Mouse (Mus musculus): Measurements from ENCODE around the gene 1700025G04Rik.

Gene 1700025G04Rik

DNA sequence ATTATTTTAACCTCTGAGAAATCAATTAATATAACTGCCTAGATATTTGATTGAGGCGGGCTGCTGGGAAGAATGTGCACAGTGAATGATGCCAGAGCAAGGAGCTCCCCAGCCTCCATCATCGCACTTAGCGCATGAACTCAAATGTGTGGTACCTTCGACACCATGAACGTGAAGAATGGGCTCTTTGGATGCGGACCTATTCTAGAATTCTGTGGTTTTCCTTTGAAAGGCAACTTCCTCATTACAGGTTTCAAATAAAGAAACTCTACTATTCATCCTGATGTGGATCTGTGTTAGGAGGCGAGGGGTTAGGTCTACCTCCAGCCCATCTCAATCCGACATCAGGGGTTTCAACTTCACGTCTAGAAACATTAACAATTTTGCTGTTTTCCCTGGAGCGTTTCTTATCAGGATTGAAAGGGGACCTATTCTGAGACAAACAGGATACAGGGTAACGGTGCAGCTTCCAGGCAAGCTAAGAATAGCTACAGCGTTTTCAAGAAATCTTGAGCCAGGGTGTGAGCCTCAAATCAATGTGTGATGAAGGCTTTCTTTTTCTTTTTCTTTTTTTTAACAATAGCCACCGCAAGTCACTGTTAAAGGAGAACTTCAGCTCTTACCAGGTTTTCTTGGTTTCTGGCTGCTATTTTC is 110.0 kb downstream of the 1700025G04Rik start:
- DNase-seq (ENCODE audit: low read depth, low spot score): no peak
- Histone ChIP-seq H3K36me3 (ENCODE audit: control insufficient read depth, insufficient read depth, low read length, poor library complexity, severe bottlenecking) (no peaks in the 10 kb centered on the region), H3K27me3 (ENCODE audit: control insufficient read depth, insufficient read depth, low read length, poor library complexity, severe bottlenecking) (no peaks in the 10 kb centered on the region)

DNA sequence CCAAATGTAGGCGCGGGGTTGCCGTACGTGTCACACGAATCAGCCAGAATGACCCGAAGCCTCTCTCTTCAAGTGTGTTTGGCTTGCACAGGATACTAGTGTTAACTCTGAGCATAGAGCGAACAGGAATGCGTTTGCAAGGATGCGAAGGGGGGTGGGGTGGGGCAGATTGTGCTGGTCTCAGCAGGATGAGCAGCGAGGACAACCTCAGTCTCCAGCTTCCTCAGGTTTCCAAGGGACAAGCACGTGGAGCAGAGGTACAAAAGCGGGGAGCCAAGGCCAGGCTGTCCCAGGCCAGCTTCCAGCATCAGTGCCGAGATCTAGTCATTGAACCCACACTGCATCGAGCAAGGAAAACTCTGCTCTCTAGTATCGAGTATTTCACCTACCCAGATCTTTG is 111.2 kb downstream of the 1700025G04Rik start:
- Histone ChIP-seq H3K36me3 (ENCODE audit: control insufficient read depth, insufficient read depth, low read length, poor library complexity, severe bottlenecking) (no peaks in the 10 kb centered on the region), H3K27me3 (ENCODE audit: control insufficient read depth, insufficient read depth, low read length, poor library complexity, severe bottlenecking) (no peaks in the 10 kb centered on the region)
- DNase-seq (ENCODE audit: low read depth, low spot score): no peak

DNA sequence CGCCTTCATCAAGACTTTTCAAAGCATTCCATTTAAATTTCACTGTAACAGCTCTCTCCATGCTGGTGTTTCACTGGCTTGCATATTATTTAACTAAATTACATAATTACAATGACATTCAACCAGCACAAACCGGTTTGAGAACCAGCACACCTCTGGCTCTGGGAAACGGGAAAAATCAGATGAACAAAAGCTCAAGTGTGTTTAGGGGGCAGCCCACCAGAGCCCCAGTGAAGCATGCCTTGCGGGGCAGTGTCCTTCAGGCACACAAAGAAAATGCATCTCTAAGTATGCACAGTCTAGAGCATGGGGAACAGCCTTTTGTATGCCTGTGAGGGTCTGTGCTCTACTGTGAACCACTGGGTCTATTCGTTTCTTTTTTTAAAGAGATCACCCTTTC is 112.3 kb downstream of the 1700025G04Rik start:
- no peak for DNase-seq (ENCODE audit: low read depth, low spot score)
- Histone ChIP-seq H3K27me3 (ENCODE audit: control insufficient read depth, insufficient read depth, low read length, poor library complexity, severe bottlenecking) (no peaks in the 10 kb centered on the region), H3K36me3 (ENCODE audit: control insufficient read depth, insufficient read depth, low read length, poor library complexity, severe bottlenecking) (no peaks in the 10 kb centered on the region)

DNA sequence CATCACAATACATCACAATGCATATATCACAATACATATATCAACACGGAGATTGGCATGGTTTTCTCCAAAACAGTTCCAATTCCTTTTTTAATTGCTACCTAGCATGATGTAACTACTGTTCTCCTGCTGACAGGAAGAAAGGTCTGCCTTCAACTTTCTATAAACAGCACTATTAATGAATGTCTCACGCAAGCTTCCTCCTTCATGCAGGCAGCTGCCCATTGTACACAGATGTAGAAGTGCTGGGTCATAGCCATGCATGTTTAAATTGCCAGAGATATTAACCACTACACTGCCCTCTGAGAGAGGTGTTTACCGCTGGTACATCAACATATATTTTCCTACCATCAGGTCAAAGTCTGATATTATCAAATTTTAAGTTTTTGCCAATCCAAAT is 113.1 kb downstream of the 1700025G04Rik start:
- no peaks in the 10 kb centered on the region for H3K36me3 ChIP-seq (ENCODE audit: control insufficient read depth, insufficient read depth, low read length, poor library complexity, severe bottlenecking)
- DNase-seq (ENCODE audit: low read depth, low spot score): no peak
- H3K27me3 ChIP-seq (ENCODE audit: control insufficient read depth, insufficient read depth, low read length, poor library complexity, severe bottlenecking): no peaks in the 10 kb centered on the region

DNA sequence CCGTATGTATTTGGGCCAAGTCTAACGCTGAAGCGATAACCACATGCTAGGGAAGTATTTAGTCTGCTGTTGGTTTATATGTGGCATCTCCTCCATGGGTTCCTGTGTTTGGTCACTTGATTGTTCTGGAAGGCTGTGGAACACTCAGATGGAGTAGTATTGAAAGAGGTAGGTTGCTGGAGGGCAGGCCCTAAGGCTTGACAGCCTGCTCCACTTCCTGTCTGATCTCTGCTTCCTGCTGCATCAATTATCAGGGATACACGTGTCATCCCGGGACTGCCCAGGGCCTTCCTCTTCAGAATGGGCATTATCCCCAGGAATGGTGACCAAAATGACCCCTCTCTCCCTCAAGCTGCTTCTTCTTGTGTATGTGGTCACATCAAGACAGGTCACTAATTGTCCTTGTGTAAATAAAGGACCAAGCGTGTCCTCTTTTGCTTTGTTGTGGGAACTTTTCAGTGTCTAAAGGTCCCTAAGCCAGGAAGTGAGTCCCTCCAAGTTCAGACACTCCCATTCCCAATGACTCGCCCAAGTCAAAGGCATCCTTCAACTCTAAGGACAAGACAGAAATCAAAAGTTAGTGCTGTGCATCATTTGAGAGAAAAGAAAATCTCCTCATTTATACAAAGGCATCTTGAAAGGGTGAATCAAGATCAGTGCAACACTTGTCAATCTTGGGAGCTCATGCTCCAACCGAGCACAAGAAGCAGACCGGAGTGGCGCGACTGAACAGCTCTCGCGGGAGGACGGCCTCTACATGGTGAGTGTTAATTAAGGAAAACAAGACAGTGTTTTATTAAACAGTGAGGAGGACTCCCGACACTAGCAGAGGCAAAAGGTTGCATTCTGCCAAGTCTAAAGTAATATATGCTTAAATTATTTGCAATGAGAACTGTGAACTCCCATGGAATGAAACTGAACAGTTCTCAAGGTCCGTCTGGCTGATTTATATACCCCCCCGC is 114.2 kb downstream of the 1700025G04Rik start:
- H3K27me3 ChIP-seq (ENCODE audit: control insufficient read depth, insufficient read depth, low read length, poor library complexity, severe bottlenecking): no peaks in the 10 kb centered on the region
- DNase-seq (ENCODE audit: low read depth, low spot score): no peak
- H3K36me3 ChIP-seq (ENCODE audit: control insufficient read depth, insufficient read depth, low read length, poor library complexity, severe bottlenecking): no peaks in the 10 kb centered on the region

DNA sequence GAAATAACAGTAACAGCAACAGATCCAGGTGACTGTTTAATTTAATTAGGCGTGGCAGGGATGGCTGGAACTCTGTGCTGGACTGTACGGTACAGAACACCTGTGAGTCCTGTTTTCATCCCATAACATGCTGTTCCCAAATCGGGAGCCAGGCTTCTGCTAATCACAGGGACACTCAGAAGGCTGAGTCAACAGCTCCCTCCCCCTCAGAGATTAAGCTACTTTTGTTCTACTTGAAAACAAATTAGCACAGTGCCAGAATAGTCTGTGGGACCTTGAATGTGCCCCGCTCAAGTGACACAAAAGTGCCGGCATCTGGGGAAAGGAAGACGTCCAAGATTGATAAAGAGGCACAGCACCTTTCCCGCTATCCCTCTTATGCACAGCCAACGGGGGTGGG is 115.0 kb downstream of the 1700025G04Rik start:
- DNase-seq (ENCODE audit: low read depth, low spot score): no peak
- Histone ChIP-seq H3K36me3 (ENCODE audit: control insufficient read depth, insufficient read depth, low read length, poor library complexity, severe bottlenecking) (no peaks in the 10 kb centered on the region), H3K27me3 (ENCODE audit: control insufficient read depth, insufficient read depth, low read length, poor library complexity, severe bottlenecking) (no peaks in the 10 kb centered on the region)

DNA sequence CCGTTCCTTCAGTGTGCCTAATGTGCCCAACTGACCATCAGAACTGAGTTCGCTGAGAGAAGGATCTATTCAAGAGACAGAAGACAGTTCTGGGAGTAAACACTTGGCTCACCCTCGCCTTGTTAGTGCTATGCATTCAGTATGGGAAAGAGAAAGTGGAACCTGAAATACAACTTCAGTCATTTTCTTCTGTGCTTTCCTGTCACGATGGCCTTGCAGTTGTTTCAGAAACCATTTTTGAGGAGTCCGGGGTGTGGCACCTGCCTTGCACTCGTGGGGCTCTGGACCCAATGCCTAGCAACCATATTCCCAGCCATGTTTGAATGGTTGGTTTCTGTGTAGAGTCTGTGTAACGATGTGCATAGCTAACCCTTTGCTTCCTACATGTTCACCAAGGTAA is 115.5 kb downstream of the 1700025G04Rik start:
- no peak for DNase-seq (ENCODE audit: low read depth, low spot score)
- Histone ChIP-seq H3K27me3 (ENCODE audit: control insufficient read depth, insufficient read depth, low read length, poor library complexity, severe bottlenecking) (no peaks in the 10 kb centered on the region), H3K36me3 (ENCODE audit: control insufficient read depth, insufficient read depth, low read length, poor library complexity, severe bottlenecking) (no peaks in the 10 kb centered on the region)

DNA sequence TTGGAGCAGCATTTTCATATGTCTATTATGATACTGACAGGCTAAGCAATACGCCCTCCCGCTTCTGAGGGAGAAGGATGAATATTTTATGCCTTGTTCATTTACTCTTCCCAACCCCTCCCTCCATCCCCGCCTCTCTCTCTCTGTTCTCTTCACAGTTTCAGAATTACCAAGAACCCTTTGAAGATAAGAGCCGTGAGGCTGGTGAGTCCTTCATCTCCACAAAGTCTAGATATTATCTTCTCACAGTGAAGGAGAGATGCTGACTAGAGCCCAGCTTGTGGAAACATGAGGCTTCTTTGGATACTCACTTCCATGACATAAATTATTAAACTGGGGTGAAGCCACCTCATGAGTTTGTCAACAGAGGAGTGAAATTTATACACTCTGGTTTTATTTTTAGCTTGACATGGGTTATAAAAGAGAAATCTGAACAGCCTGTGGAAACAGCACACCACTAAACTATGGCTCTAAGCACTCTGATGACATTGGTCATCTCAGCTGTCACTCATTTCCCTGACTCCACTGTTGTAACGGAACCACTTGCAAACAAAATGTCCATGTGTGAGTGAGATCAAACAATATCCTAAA is 116.7 kb downstream of the 1700025G04Rik start:
- no peak for DNase-seq (ENCODE audit: low read depth, low spot score)
- H3K27me3 ChIP-seq (ENCODE audit: control insufficient read depth, insufficient read depth, low read length, poor library complexity, severe bottlenecking): no peaks in the 10 kb centered on the region

DNA sequence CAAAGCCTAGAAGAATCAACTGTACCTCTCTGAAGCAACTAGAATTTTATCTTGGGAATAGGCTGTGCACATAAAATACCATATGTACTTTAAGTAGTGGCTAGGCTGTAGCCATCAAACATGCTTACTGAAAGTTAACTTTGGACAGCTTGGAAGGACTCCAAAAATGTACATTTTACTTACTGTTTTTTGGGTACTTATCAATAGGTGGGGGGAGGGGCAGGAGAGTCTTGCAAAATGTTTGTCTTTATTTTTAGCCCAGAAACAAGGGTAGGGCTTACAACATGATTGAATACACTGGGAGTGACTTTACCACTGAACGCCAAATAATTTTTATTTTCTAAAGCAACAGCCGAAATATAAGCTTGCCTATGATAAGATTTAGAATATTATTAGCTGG is 118.3 kb downstream of the 1700025G04Rik start:
- Histone ChIP-seq H3K27me3 (ENCODE audit: control insufficient read depth, insufficient read depth, low read length, poor library complexity, severe bottlenecking) (no peaks in the 10 kb centered on the region), H3K36me3 (ENCODE audit: control insufficient read depth, insufficient read depth, low read length, poor library complexity, severe bottlenecking) (no peaks in the 10 kb centered on the region)
- DNase-seq (ENCODE audit: low read depth, low spot score): no peak

More for the DNA sequence above, 116.7 kb downstream of the 1700025G04Rik start:
- H3K36me3 ChIP-seq (ENCODE audit: control insufficient read depth, insufficient read depth, low read length, poor library complexity, severe bottlenecking): no peaks in the 10 kb centered on the region

DNA sequence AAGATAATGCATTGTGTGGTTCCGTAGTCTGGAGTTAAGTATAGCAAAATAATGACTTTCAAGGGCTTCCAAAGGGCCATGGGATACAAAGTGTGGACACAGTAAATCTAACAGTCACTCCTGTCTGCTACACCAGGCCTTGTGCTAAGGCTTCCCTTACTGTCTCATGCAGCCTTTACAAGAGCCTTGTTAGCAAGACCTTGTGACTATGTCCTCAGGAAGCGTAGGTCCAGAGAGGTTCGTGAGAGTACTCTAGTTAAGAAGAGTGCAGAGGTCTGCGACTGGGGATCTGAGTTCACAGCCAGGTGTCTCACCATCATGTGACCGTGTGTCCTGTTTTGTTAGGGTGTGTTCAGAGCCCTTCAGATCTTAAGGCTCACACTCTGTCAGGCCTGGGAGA is 121.8 kb downstream of the 1700025G04Rik start:
- Histone ChIP-seq H3K27me3 (ENCODE audit: control insufficient read depth, insufficient read depth, low read length, poor library complexity, severe bottlenecking) (no peaks in the 10 kb centered on the region), H3K36me3 (ENCODE audit: control insufficient read depth, insufficient read depth, low read length, poor library complexity, severe bottlenecking) (no peaks in the 10 kb centered on the region)
- no peak for DNase-seq (ENCODE audit: low read depth, low spot score)

DNA sequence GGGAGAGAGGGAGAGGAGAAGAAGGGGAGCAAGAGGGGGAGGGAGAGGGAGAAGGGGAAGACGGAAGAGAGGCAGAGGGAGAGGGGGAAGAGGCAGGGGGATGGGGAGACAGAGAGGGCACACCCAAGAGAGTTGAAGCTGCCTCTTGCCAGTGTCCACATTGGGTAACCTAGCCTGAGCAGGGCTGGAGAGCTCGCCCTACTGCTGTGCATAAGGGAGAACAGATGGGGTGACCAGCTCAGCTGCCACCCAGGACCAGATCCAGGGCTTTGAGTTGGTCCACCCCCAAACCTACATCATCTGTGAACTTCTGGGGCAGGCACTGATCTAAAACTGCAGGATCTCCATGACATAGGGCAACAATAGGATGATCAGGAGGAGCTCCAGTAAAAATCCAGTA is 125.1 kb downstream of the 1700025G04Rik start:
- H3K27me3 ChIP-seq (ENCODE audit: control insufficient read depth, insufficient read depth, low read length, poor library complexity, severe bottlenecking): no peaks in the 10 kb centered on the region
- no peak for DNase-seq (ENCODE audit: low read depth, low spot score)
- H3K36me3 ChIP-seq (ENCODE audit: control insufficient read depth, insufficient read depth, low read length, poor library complexity, severe bottlenecking): no peaks in the 10 kb centered on the region

DNA sequence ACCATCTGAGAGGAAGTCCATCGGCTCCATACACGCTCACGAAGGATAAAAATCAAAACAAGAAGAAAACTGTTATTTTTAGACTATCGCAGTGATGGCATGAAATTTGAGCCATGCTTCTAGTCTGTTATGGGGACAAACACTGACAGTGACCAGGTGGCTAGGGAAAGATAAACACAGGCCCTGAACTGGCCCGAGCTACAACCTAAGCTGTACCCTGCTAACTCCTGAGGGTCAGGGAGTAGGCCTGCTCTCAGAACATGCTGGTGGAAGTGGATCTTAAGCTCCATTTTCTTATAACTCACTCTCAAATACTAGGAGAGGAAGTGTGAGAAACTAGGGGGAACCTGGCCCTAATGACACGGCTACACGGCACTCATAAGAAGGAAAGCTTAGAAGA is 126.7 kb downstream of the 1700025G04Rik start:
- DNase-seq (ENCODE audit: low read depth, low spot score): no peak
- Histone ChIP-seq H3K36me3 (ENCODE audit: control insufficient read depth, insufficient read depth, low read length, poor library complexity, severe bottlenecking) (no peaks in the 10 kb centered on the region), H3K27me3 (ENCODE audit: control insufficient read depth, insufficient read depth, low read length, poor library complexity, severe bottlenecking) (no peaks in the 10 kb centered on the region)

DNA sequence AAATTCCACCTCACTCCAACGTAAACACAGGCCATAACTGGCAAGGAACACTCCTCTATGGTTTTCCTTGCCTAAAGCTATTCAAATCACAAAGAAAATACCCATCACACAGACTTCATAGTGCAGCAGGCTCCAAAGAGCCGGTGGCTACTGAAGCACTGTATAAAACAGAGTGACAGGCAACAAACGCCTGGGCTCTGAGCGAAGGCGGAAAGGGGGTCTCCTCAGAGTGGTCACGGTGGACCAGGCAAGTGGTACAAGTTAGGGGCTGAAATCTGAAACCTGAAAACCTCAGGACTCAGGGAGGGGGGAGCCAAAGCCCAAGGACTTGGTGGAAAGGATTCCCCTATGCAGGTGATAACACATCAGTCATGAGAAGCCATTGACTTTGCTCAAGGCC is 127.8 kb downstream of the 1700025G04Rik start:
- no peaks in the 10 kb centered on the region for H3K27me3 ChIP-seq (ENCODE audit: control insufficient read depth, insufficient read depth, low read length, poor library complexity, severe bottlenecking)
- no peaks in the 10 kb centered on the region for H3K36me3 ChIP-seq (ENCODE audit: control insufficient read depth, insufficient read depth, low read length, poor library complexity, severe bottlenecking)
- DNase-seq (ENCODE audit: low read depth, low spot score): no peak

DNA sequence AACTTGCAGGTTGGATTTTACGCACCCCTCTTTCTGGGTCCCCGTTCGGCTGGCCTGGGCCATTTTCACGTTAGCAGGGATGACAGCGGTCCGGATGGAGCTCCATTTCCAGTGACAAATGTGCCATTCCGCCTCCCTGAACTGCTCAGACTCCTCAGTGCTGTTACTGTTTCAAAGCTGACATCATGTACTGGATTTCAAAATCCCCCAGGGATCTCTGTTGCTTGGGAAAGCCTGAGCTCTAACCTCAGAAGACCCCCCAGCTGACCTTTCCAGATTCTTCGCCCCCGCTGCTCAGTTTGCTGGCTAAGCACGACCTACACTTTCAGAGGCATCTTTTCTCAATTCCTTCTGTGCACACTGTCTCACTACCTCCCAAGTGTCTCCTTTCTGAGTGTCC is 128.7 kb downstream of the 1700025G04Rik start:
- no peak for DNase-seq (ENCODE audit: low read depth, low spot score)
- Histone ChIP-seq H3K36me3 (ENCODE audit: control insufficient read depth, insufficient read depth, low read length, poor library complexity, severe bottlenecking) (no peaks in the 10 kb centered on the region), H3K27me3 (ENCODE audit: control insufficient read depth, insufficient read depth, low read length, poor library complexity, severe bottlenecking) (no peaks in the 10 kb centered on the region)

DNA sequence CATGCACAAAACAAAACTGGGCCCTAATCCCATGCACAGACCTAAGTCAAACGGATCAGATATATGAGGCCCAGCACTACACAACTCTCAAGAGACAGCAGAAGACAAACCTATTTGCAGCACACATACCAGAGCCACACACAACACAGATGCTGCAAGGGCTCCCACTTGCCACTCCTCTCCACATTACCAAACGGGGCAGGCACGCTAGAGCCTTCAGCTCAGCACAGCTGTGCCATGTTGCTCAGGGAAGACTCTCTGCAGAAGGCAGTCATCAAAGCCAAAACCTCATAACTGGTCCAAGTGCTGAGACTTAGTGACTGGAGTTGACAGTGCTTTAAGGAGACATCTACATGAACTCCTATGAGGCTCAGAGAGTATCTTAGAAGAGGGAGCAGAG is 130.9 kb downstream of the 1700025G04Rik start:
- Histone ChIP-seq H3K27me3 (ENCODE audit: control insufficient read depth, insufficient read depth, low read length, poor library complexity, severe bottlenecking) (no peaks in the 10 kb centered on the region), H3K36me3 (ENCODE audit: control insufficient read depth, insufficient read depth, low read length, poor library complexity, severe bottlenecking) (no peaks in the 10 kb centered on the region)
- DNase-seq (ENCODE audit: low read depth, low spot score): no peak

Data from splenic B cell, adult 2 months (primary cell).